Mouse (Mus musculus): Measurements from ENCODE around the gene Baiap3.
"Not testable (repeated sequence)": the region's sequence is repeated elsewhere in the genome, so short reads cannot be mapped to it uniquely, and the experiment has no call there.

- TF ChIP-seq CTCF (IDR thresholded peaks at IDR 0.05; ENCODE audit: insufficient read depth, low read length); POLR2A (IDR thresholded peaks at IDR 0.05; ENCODE audit: borderline replicate concordance, extremely low read depth, low read depth, low read length): not testable (repeated sequence)
Measured at GRCm38 (mm10) chr17:25222504-25222940, 33.6 kb downstream of the Baiap3 start.

Measured in lung, adult 2 months (tissue).